Mouse (Mus musculus) liver, embryonic 14.5 days (tissue): ENCODE data around the gene Zfp322a.

ENCODE experiments used
- CTCF ChIP-seq: IDR thresholded peaks from 2 replicates; pipeline ENCODE4 v1.5.1; 2016; ENCODE audit warnings: antibody characterized with exemption, low read depth, control low read depth
- EP300 ChIP-seq: IDR thresholded peaks from 2 replicates; pipeline ENCODE4 v1.6.1; 2016; ENCODE audit warnings: antibody characterized with exemption, low read depth

DNA sequence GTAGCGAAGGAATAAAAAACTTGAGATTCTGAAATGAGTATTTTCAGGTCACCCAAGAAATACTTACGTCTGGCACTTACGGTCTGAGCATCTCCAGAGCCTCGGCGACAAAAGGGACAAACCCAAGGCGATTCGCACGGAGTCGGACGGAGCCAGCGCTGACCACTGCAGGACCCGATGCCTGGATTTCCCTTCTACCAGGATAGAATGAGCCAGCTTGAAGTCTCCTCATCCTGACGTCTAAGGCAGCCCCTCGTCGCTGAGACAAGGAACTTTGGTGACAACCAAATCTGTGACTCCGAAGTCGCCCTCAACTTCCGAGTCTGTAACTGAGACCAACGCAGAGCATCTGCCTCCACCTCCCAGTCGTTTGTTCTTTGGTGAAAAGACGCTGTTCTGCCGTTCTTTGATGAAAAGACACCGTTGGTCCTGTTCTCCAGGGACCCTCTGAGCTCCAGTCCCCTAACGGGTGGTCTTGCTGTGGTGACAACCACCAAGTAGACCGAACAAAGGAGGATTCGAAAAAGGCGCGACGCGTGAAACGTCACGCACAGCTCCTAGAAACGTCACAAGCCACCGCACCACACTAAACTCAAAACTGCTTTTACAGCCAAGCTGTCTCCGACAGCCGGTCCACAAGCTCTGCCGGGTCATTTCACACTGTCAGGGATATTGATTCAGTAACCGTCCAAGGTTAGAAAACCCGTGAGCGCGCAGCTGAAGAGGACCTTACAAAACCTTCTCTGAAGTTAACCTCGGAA lies 55.9 kb downstream of the Zfp322a start:
- TF ChIP-seq CTCF (no peak), EP300 (no peak)
